Mouse (Mus musculus): ENCODE measurements around the gene Cfap54.

GRCm38 (mm10) chr10:92992526-92992925 is 88.9 kb downstream of the Cfap54 start:
- TF ChIP-seq GATA1 (IDR thresholded peaks at IDR 0.05; ENCODE audit: low read length), result no peak
- TF ChIP-seq TAL1 (IDR thresholded peaks at IDR 0.05; ENCODE audit: low read length), result no peak

Data from erythroblast, embryonic 14.5 days (primary cell).